Mouse (Mus musculus) cerebellum, postnatal 25 days (tissue): ENCODE measurements around the gene Zup1.
"Not testable (repeated sequence)": the region's sequence is repeated elsewhere in the genome, so short reads cannot be mapped to it uniquely, and the experiment has no call there.

Experiments
- DNase-seq, 2 experiments: peaks; one replicate each; pipeline ENCODE4 v3.0.0; 2021; ENCODE audit warnings: mixed read lengths in 2 of 2

Gene Zup1

GRCm38 (mm10) chr10:33950803-33951583 lies at the start of gene Zup1:
Zup1 (minus strand) TSS chr10:33951269.
- DNase-seq: peak; percentile 81 to 87

- no peak for DNase-seq
These were observed 47.3 kb upstream of the Zup1 start for GRCm38 (mm10) chr10:33998397-33998796.

GRCm38 (mm10) chr10:33996686-33997085 lies 45.6 kb upstream of the Zup1 start:
- not testable (repeated sequence) for DNase-seq

GRCm38 (mm10) chr10:33986771-33987170 lies 35.7 kb upstream of the Zup1 start:
- peak; percentile 48 to 76 for DNase-seq

GRCm38 (mm10) chr10:33974781-33975494 lies 23.9 kb upstream of the Zup1 start:
- DNase-seq: no peak

GRCm38 (mm10) chr10:33952509-33952908 lies 1.4 kb upstream of the Zup1 start:
- no peak for DNase-seq

GRCm38 (mm10) chr10:33946336-33946735 lies 4.7 kb downstream of the Zup1 start:
- no peak for DNase-seq

- no peak for DNase-seq
These were observed 5.7 kb downstream of the Zup1 start for GRCm38 (mm10) chr10:33945390-33945789.

GRCm38 (mm10) chr10:33940702-33941101 lies 10.4 kb downstream of the Zup1 start:
- no peak for DNase-seq

- DNase-seq: no peak
These were observed 45.6 kb downstream of the Zup1 start for GRCm38 (mm10) chr10:33905489-33905888.

- peak in 1 of 2 experiments; percentile 31 for DNase-seq
These were observed 46.3 kb downstream of the Zup1 start, which contains the start of gene Rsph4a for GRCm38 (mm10) chr10:33904530-33905481. Rsph4a (plus strand) TSS chr10:33905111.

GRCm38 (mm10) chr10:33901520-33901919 lies 49.5 kb downstream of the Zup1 start:
- DNase-seq: not testable (repeated sequence)

- not testable (repeated sequence) for DNase-seq
These were observed 68.7 kb downstream of the Zup1 start for GRCm38 (mm10) chr10:33882411-33882810.

GRCm38 (mm10) chr10:33872672-33873398 lies 78.2 kb downstream of the Zup1 start:
- no peak for DNase-seq

- no peak for DNase-seq
These were observed 80.6 kb downstream of the Zup1 start for GRCm38 (mm10) chr10:33870441-33870840.
